Mouse (Mus musculus) kidney, adult 2 months (tissue): ENCODE measurements at regions not wholly inside any gene's neighbourhood (a gene's known extent, or its start where the extent isn't known, plus 50 kb on each side); places are given as distances from the start of the nearest gene placed in this dataset.

Source experiments
- DNase-seq: peaks from one replicate; pipeline ENCODE4 v3.0.0; 2021
- H3K27ac ChIP-seq: fragments of 200-500 bp; 2 replicates; pipeline ENCODE4 v1.5.1; 2012; ENCODE audit warnings: low read depth, low read length, control low read depth, inconsistent platforms; ENCODE audit not compliant: insufficient read depth
- H3K27me3 ChIP-seq: fragments of 200-500 bp; replicated peaks from 2 replicates; pipeline ENCODE4 v1.6.1; 2012; ENCODE audit warnings: mild to moderate bottlenecking, moderate library complexity, low read length, inconsistent platforms; ENCODE audit not compliant: control insufficient read depth, insufficient read depth
- H3K36me3 ChIP-seq: fragments of 200-500 bp; 2 replicates; pipeline ENCODE4 v1.6.1; 2012; ENCODE audit warnings: mild to moderate bottlenecking, moderate library complexity, low read length, inconsistent platforms; ENCODE audit not compliant: control insufficient read depth, insufficient read depth
- H3K4me1 ChIP-seq: fragments of 200-500 bp; 2 replicates; pipeline ENCODE4 v1.6.1; 2011; ENCODE audit warnings: low read length; ENCODE audit not compliant: control insufficient read depth, insufficient read depth
- H3K4me3 ChIP-seq: fragments of 200-500 bp; 2 replicates; pipeline ENCODE4 v1.5.1; 2011; ENCODE audit warnings: mild to moderate bottlenecking, low read depth, low read length, control low read depth; ENCODE audit not compliant: insufficient read depth
- CTCF ChIP-seq: fragments of 200-500 bp; conservative IDR thresholded peaks from 2 replicates; pipeline ENCODE4 v1.5.1; 2011; ENCODE audit warnings: low read depth, mild to moderate bottlenecking, control low read depth, low read length, moderate library complexity, mixed read lengths; ENCODE audit not compliant: insufficient read depth, insufficient read length
- POLR2A ChIP-seq: fragments of 200-500 bp; IDR thresholded peaks from one replicate; pipeline ENCODE4 v1.6.1; 2011; ENCODE audit warnings: low read depth, low read length, control low read depth
- WGBS: fragments of 180-500 bp; shearing (Covaris S2); methylation state at CpG from one replicate; pipeline ENCODE4 v1.1.7; 2018; 5-methylcytosine and 5-hydroxymethylcytosine counted together

DNA sequence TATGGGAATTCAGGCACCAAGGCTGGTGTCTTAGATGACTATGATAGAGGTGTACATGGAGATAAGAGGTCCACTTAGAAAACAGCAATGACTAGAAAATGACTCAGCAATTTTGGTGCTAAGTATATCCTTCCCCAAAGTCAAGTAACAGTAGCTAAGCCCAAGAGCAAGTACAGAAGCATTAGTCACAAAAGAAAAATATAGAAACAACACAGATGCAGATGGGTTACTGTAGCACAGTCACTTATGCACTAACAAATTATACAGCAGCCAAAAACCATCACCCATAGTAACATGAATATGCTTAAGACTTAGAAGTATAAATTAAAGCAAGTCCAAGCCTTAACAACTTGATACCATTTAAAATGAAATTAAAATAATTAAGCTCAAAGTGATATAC is 378.5 kb upstream of the Meis2 start:
- DNase-seq: no peak
- Histone ChIP-seq H3K4me1 (no peaks in the 10 kb centered on the region), H3K36me3 (no peaks in the 10 kb centered on the region), H3K27me3 (no peaks in the 10 kb centered on the region), H3K27ac (no peak overlapping the region), H3K4me3 (no peak overlapping the region)
- TF ChIP-seq CTCF (no peak), POLR2A (no peak)

- 46% methylated on average over 2 of the region's 2 CpGs for WGBS
- no peak overlapping the region for H3K27ac ChIP-seq
- TF ChIP-seq POLR2A (no peak), CTCF (no peak)
- DNase-seq: no peak
- H3K4me1 ChIP-seq: no peaks in the 10 kb centered on the region
- H3K4me3 ChIP-seq: no peak overlapping the region
- no peaks in the 10 kb centered on the region for H3K27me3 ChIP-seq
- no peaks in the 10 kb centered on the region for H3K36me3 ChIP-seq
Observed at GRCm38 (mm10) chr2:116440252-116440651, 374.6 kb upstream of the Meis2 start.

DNA sequence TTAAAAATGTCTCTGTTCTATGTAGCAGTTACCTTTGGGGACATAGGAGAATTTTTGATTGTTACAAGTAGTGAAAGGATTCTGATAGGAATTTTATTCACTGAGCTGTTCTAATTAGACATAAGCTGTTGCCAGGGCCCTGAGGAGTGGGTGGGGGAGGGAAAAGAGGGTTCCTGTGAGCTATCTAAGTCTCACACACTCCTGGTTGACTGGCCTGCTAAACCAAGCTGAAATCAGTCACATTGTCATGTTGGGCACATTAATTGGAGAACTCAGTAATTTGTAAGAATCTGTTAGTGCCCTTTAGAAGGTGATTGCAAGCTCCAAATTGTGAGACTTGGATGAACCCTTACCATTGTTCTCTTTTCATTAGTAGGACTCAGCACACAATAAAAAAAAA is 367.8 kb upstream of the Meis2 start:
- no peak for DNase-seq
- no peak for TF ChIP-seq CTCF
- TF ChIP-seq POLR2A: no peak
- Histone ChIP-seq H3K4me3 (no peak overlapping the region), H3K27me3 (no peaks in the 10 kb centered on the region), H3K4me1 (no peaks in the 10 kb centered on the region), H3K27ac (no peak overlapping the region), H3K36me3 (no peaks in the 10 kb centered on the region)

- H3K4me1 ChIP-seq: no peaks in the 10 kb centered on the region
- DNase-seq: no peak
- WGBS: 75% methylated on average over 8 of the region's 8 CpGs
Observed at GRCm38 (mm10) chr2:116424131-116424530, 358.5 kb upstream of the Meis2 start.

DNA sequence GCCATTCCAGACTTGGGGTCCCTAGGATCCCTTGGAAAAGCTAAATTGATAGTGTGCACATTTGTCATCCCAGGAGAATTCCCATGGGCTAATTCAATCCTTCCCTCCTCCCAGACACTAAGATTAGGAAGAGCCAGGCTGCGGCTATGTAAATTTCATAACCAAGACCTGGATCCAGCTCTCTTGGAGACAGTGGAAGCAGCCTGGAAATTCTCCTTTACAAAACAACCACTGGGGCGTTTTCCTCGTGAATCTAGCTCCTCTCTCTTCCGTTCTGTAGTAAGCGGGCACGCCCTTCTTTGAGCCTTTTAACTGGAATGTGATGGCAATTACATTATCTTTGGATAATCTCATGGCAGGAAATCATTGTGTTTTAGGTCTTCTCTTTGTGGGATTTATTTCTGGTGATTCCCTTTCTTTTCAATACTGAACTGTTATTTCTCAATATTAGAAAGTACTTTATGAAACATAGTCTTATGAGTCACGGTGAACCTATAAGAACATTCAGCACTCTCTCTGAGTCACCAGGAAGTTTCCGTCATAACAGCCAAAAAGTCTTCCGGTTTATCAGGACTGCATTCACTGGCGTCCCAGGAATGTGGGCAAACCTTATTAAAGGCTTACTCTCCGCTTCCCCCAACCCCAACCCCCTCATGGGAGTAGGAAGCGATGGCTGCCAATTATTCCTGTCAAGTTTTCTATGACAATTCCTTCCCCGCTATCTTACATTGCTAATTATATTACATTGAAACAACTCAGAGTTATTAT is 352.0 kb upstream of the Meis2 start:
- Histone ChIP-seq H3K36me3 (no peaks in the 10 kb centered on the region), H3K4me1 (no peaks in the 10 kb centered on the region), H3K27ac (peak overlapping the region; percentile 60), H3K27me3 (no peaks in the 10 kb centered on the region), H3K4me3 (no peak overlapping the region)
- peak; percentile 47 for DNase-seq
- 65% methylated on average over 13 of the region's 13 CpGs for WGBS
- no peak for TF ChIP-seq CTCF
- TF ChIP-seq POLR2A: no peak

More at GRCm38 (mm10) chr2:116424131-116424530, 358.5 kb upstream of the Meis2 start:
- Histone ChIP-seq H3K27ac (no peak overlapping the region), H3K36me3 (no peaks in the 10 kb centered on the region), H3K27me3 (no peaks in the 10 kb centered on the region), H3K4me3 (no peak overlapping the region)
- TF ChIP-seq POLR2A (no peak), CTCF (no peak)

- 55% methylated on average over 1 of the region's 1 CpGs for WGBS
- no peak for TF ChIP-seq POLR2A
- no peak for TF ChIP-seq CTCF
- H3K4me1 ChIP-seq: no peaks in the 10 kb centered on the region
- DNase-seq: no peak
- H3K36me3 ChIP-seq: no peaks in the 10 kb centered on the region
- no peaks in the 10 kb centered on the region for H3K27me3 ChIP-seq
- H3K27ac ChIP-seq: no peak overlapping the region
- no peak overlapping the region for H3K4me3 ChIP-seq
Observed at GRCm38 (mm10) chr2:116415742-116416141, 350.1 kb upstream of the Meis2 start.

DNA sequence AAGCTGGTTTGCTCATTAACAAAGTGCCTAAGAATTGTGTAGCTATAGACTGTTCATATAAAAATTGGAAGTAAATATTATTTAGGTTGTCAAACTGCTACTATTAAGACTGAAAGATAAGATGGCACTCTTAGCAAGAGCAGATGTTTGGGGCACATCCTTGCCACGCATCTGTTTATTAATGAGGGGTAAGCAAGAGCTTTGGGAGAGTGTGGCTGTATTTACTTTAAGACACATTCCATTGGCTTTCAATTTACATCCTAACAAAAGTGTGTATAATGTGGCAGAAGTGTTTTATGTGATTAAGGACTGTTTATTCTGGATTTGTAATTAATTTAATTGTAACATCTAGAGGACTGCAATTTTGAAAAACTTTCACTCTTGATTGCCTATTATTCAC is 336.5 kb upstream of the Meis2 start:
- H3K36me3 ChIP-seq: no peaks in the 10 kb centered on the region
- H3K4me1 ChIP-seq: no peaks in the 10 kb centered on the region
- H3K4me3 ChIP-seq: no peak overlapping the region
- H3K27me3 ChIP-seq: no peaks in the 10 kb centered on the region
- TF ChIP-seq POLR2A: no peak
- H3K27ac ChIP-seq: no peak overlapping the region
- WGBS: 87% methylated on average over 1 of the region's 1 CpGs
- DNase-seq: no peak
